ENCODE assay signal across 8 mouse cellular contexts in genomic region chr3:101506179-101506578, GRCm38 (mm10).
DNase-seq lines count a peak whose midpoint lies in the region; ATAC-seq and TF ChIP-seq lines count a peak whose summit lies in the region.

No protein-coding gene starts in this region.

- H3K4me2 ChIP-seq in kidney, embryonic 14.5 days (replicated peaks; ENCODE audit: low read depth, low read length): no peak overlapping the region
- no peak overlapping the region for H3K4me2 ChIP-seq in limb, embryonic 14.5 days (replicated peaks; ENCODE audit: low read depth, low read length, severe bottlenecking)
- no peak overlapping the region for H3K4me2 ChIP-seq in midbrain, postnatal 0 days (ENCODE audit: low read depth, low read length, poor library complexity, severe bottlenecking)

- H3K27ac ChIP-seq in bone marrow macrophage, adult 2 months (ENCODE audit: insufficient read depth, low read depth, low read length): no peak overlapping the region
- H3K27ac ChIP-seq in embryonic fibroblast, embryonic 13.5 days (ENCODE audit: insufficient read depth, low read length): no peak overlapping the region
- H3K27ac ChIP-seq in heart, embryonic 10.5 days: peak overlapping the region; percentile 82
- H3K27ac ChIP-seq in kidney, embryonic 14.5 days (ENCODE audit: low read depth, low read length): no peak overlapping the region
- no peak overlapping the region for H3K27ac ChIP-seq in limb, embryonic 14.5 days (replicated peaks; ENCODE audit: low read depth, low read length)
- H3K27ac ChIP-seq in midbrain, postnatal 0 days (ENCODE audit: low read depth, low read length): no peak overlapping the region

- TF ChIP-seq POLR2A in bone marrow macrophage, adult 2 months (IDR thresholded peaks at IDR 0.05; ENCODE audit: borderline replicate concordance, low read depth, low read length): no peak
- TF ChIP-seq POLR2A in embryonic fibroblast, embryonic 13.5 days (IDR thresholded peaks at IDR 0.05; ENCODE audit: low read depth, low read length): no peak
- TF ChIP-seq POLR2A in limb, embryonic 14.5 days (IDR thresholded peaks at IDR 0.05; ENCODE audit: borderline replicate concordance, extremely low read depth, insufficient read depth, insufficient read length): no peak

- no peak overlapping the region for H3K4me3 ChIP-seq in bone marrow macrophage, adult 2 months (ENCODE audit: insufficient read depth, low read length)
- no peak overlapping the region for H3K4me3 ChIP-seq in embryonic fibroblast, embryonic 13.5 days (ENCODE audit: insufficient read depth, low read length)
- peak overlapping the region; percentile 39; the same call in 1 of the 2 replicates for H3K4me3 ChIP-seq in heart, embryonic 10.5 days
- no peak overlapping the region for H3K4me3 ChIP-seq in kidney, embryonic 14.5 days (ENCODE audit: low read length)
- no peak overlapping the region for H3K4me3 ChIP-seq in limb, embryonic 14.5 days (replicated peaks; ENCODE audit: low read length)
- no peak overlapping the region for H3K4me3 ChIP-seq in midbrain, postnatal 0 days (ENCODE audit: low read depth, low read length)

- peak; percentile 83 for ATAC-seq in kidney, embryonic 14.5 days (ENCODE audit: low FRiP score, low TSS enrichment)
- ATAC-seq in limb, embryonic 14.5 days (ENCODE audit: low FRiP score, low read depth): peak; percentile 84
- peak; percentile 76 for ATAC-seq in midbrain, postnatal 0 days (ENCODE audit: low FRiP score)

- H3K4me1 ChIP-seq in bone marrow macrophage, adult 2 months (ENCODE audit: control insufficient read depth, insufficient read depth, low read length): no peaks in the 10 kb centered on the region
- no peaks in the 10 kb centered on the region for H3K4me1 ChIP-seq in embryonic fibroblast, embryonic 13.5 days (ENCODE audit: control insufficient read depth, insufficient read depth, low read length)
- H3K4me1 ChIP-seq in heart, embryonic 10.5 days: peaks cover 48% of the 10 kb centered on the region
- H3K4me1 ChIP-seq in kidney, embryonic 14.5 days (ENCODE audit: control insufficient read depth, insufficient read depth, low read length): peaks cover 28% of the 10 kb centered on the region
- H3K4me1 ChIP-seq in limb, embryonic 14.5 days (ENCODE audit: control insufficient read depth, insufficient read depth, low read length): peaks cover 26% of the 10 kb centered on the region
- no peaks in the 10 kb centered on the region; the same call in 1 of the 2 replicates for H3K4me1 ChIP-seq in midbrain, postnatal 0 days (ENCODE audit: insufficient read depth, low read length)

- WGBS in heart, embryonic 10.5 days: 10% methylated on average over 5 of the region's 5 CpGs
- WGBS in kidney, embryonic 14.5 days: 27% methylated on average over 5 of the region's 5 CpGs
- whole genome bisulfite sequencing in limb, embryonic 14.5 days: 36% methylated on average over 5 of the region's 5 CpGs
- WGBS in midbrain, postnatal 0 days: 27% methylated on average over 5 of the region's 5 CpGs

- no peak overlapping the region for H3K9ac ChIP-seq in kidney, embryonic 14.5 days (ENCODE audit: low read depth, low read length)
- no peak overlapping the region for H3K9ac ChIP-seq in limb, embryonic 14.5 days (ENCODE audit: low read depth, low read length, severe bottlenecking)
- H3K9ac ChIP-seq in midbrain, postnatal 0 days (replicated peaks; ENCODE audit: low read length, poor library complexity, severe bottlenecking): no peak overlapping the region

- no peaks in the 10 kb centered on the region for H3K9me3 ChIP-seq in heart, embryonic 10.5 days
- no peaks in the 10 kb centered on the region for H3K9me3 ChIP-seq in kidney, embryonic 14.5 days (ENCODE audit: control insufficient read depth, low read length)
- H3K9me3 ChIP-seq in limb, embryonic 14.5 days (ENCODE audit: control insufficient read depth, low read length): no peaks in the 10 kb centered on the region
- no peaks in the 10 kb centered on the region for H3K9me3 ChIP-seq in midbrain, postnatal 0 days (ENCODE audit: low read length)

- no peaks in the 10 kb centered on the region for H3K27me3 ChIP-seq in heart, embryonic 10.5 days (ENCODE audit: insufficient read depth, poor library complexity, severe bottlenecking)
- H3K27me3 ChIP-seq in kidney, embryonic 14.5 days (ENCODE audit: control insufficient read depth, insufficient read depth, low read length): no peaks in the 10 kb centered on the region
- H3K27me3 ChIP-seq in limb, embryonic 14.5 days (ENCODE audit: control insufficient read depth, insufficient read depth, low read length): no peaks in the 10 kb centered on the region
- H3K27me3 ChIP-seq in midbrain, postnatal 0 days (ENCODE audit: insufficient read depth, low read length): no peaks in the 10 kb centered on the region; the same call in 1 of the 2 replicates

- no peaks in the 10 kb centered on the region for H3K36me3 ChIP-seq in heart, embryonic 10.5 days
- no peaks in the 10 kb centered on the region for H3K36me3 ChIP-seq in kidney, embryonic 14.5 days (ENCODE audit: control insufficient read depth, insufficient read depth, low read length)
- no peaks in the 10 kb centered on the region for H3K36me3 ChIP-seq in limb, embryonic 14.5 days (ENCODE audit: control insufficient read depth, insufficient read depth, low read length)
- no peaks in the 10 kb centered on the region for H3K36me3 ChIP-seq in midbrain, postnatal 0 days (ENCODE audit: insufficient read depth, low read length)

- DNase-seq in 3T3-L1 (ENCODE audit: low read depth, low spot score): peak; percentile 70
- DNase-seq in heart, embryonic 10.5 days (ENCODE audit: low spot score): peak; percentile 93
- peak; percentile 87 for DNase-seq in limb, embryonic 14.5 days (ENCODE audit: low spot score)
- DNase-seq in midbrain, postnatal 0 days (ENCODE audit: low spot score): peak; percentile 92
- DNase-seq in spleen, postnatal 36 days (ENCODE audit: low spot score in 2 of 2): peak; percentile 28 to 32

- TF ChIP-seq CTCF in bone marrow macrophage, adult 2 months (IDR thresholded peaks at IDR 0.05; ENCODE audit: low read depth, low read length): peak; percentile 36
- TF ChIP-seq CTCF in embryonic fibroblast, embryonic 13.5 days (IDR thresholded peaks at IDR 0.05; ENCODE audit: borderline replicate concordance, insufficient read depth, low read length): peak; percentile 93
- peak; percentile 82 for TF ChIP-seq CTCF in midbrain, postnatal 0 days (IDR thresholded peaks at IDR 0.05)

Comparison
In these comparisons a context has a peak if more than half of its experiments do, and no peak if none do; other contexts are left out.
1. DNase-seq: peak in every context shown above with its lines; median percentile 93 in heart, embryonic 10.5 days; 92 in midbrain, postnatal 0 days; 87 in limb, embryonic 14.5 days; 70 in 3T3-L1; 30 in spleen, postnatal 36 days.
2. CTCF ChIP-seq: peak in every context shown above with its lines; median percentile 93 in embryonic fibroblast, embryonic 13.5 days; 82 in midbrain, postnatal 0 days; 36 in bone marrow macrophage, adult 2 months.